Mouse (Mus musculus): ENCODE measurements around the gene Efcab8.

DNA sequence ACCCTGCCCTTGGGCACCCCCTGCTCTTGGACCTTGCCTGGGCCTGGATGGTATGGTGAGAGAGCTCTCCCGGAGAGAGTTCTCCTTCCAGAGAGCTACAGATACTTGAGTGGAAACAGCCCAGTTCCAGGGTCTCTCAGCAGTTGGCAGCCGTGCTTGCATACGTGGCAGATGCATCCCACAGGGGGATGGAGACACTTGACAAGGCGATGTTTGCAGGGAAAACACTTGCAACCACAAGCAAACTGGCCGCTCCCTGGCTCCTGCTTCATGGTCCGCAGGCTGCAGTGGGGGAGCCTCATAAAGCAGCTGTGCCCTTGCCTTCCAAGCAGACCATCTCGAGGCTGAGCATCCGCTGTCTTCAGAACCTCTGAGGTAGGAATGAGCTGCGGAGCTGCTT lies 95.0 kb downstream of the Efcab8 start, which contains the start of gene Bpifb2:
- TF ChIP-seq CTCF (IDR thresholded peaks at IDR 0.05; ENCODE audit: control insufficient read depth, insufficient read depth, insufficient read length) (no peak), MYOD1 (IDR thresholded peaks at IDR 0.05; ENCODE audit: control insufficient read depth, insufficient read length, low read depth) (no peak), CEBPB (IDR thresholded peaks at IDR 0.05; ENCODE audit: low read depth) (no peak), USF1 (IDR thresholded peaks at IDR 0.05; ENCODE audit: low read depth) (no peak)

Data from C2C12 (cell line).